Mouse (Mus musculus): Measurements from ENCODE around the gene Vsig8. TPM values are rescaled to one million over a fixed set of nuclear protein-coding genes. Genes with fewer than 3 reads are reported as not detected.

Gene Vsig8
- polyA plus RNA-seq, 1 experiment from 2014 or later = not detected

GRCm38 (mm10) chr1:172552623-172553022 is 3.1 kb upstream of the Vsig8 start:
- Histone ChIP-seq H3K4me2 (no peak overlapping the region), H3K9ac (ENCODE audit: low read depth, low read length) (no peak overlapping the region), H3K27me3 (ENCODE audit: control insufficient read depth, insufficient read depth, low read length) (peaks cover 19% of the 10 kb centered on the region), H3K27ac (ENCODE audit: low read depth, low read length) (no peak overlapping the region), H3K4me3 (ENCODE audit: low read depth, low read length) (no peak overlapping the region), H3K36me3 (ENCODE audit: control insufficient read depth, insufficient read depth, low read length) (no peaks in the 10 kb centered on the region), H3K9me3 (replicated peaks; ENCODE audit: control insufficient read depth, low read length) (no peaks in the 10 kb centered on the region), H3K4me1 (ENCODE audit: control insufficient read depth, insufficient read depth, low read length) (peaks cover 10% of the 10 kb centered on the region)
- WGBS (ENCODE audit: insufficient replicate concordance) = 55% methylated on average over 1 of the region's 1 CpGs
- no peak for ATAC-seq (replicated peaks; ENCODE audit: insufficient number of reproducible peaks, low FRiP score, low TSS enrichment)

GRCm38 (mm10) chr1:172562641-172563464 is 7.1 kb downstream of the Vsig8 start:
- Histone ChIP-seq H3K4me2 (peak overlapping the region; percentile 95), H3K9me3 (replicated peaks; ENCODE audit: control insufficient read depth, low read length) (no peaks in the 10 kb centered on the region), H3K27me3 (ENCODE audit: control insufficient read depth, insufficient read depth, low read length) (peaks cover 33% of the 10 kb centered on the region), H3K36me3 (ENCODE audit: control insufficient read depth, insufficient read depth, low read length) (no peaks in the 10 kb centered on the region), H3K4me1 (ENCODE audit: control insufficient read depth, insufficient read depth, low read length) (peaks cover 3% of the 10 kb centered on the region; the same call in 1 of the 2 replicates), H3K4me3 (ENCODE audit: low read depth, low read length) (peak overlapping the region; percentile 62), H3K27ac (ENCODE audit: low read depth, low read length) (no peak overlapping the region), H3K9ac (ENCODE audit: low read depth, low read length) (peak overlapping the region; percentile 56)
- ATAC-seq (replicated peaks; ENCODE audit: insufficient number of reproducible peaks, low FRiP score, low TSS enrichment) = peak; percentile 74
- under 1% methylated on average over 51 of the region's 66 CpGs for WGBS (ENCODE audit: insufficient replicate concordance)

GRCm38 (mm10) chr1:172563465-172563828 is 7.7 kb downstream of the Vsig8 start:
- H3K4me1 ChIP-seq (ENCODE audit: control insufficient read depth, insufficient read depth, low read length) = peaks cover 3% of the 10 kb centered on the region; the same call in 1 of the 2 replicates
- H3K27ac ChIP-seq (ENCODE audit: low read depth, low read length) = no peak overlapping the region
- ATAC-seq (replicated peaks; ENCODE audit: insufficient number of reproducible peaks, low FRiP score, low TSS enrichment) = no peak
- no peaks in the 10 kb centered on the region for H3K9me3 ChIP-seq (replicated peaks; ENCODE audit: control insufficient read depth, low read length)
- H3K36me3 ChIP-seq (ENCODE audit: control insufficient read depth, insufficient read depth, low read length) = no peaks in the 10 kb centered on the region
- H3K9ac ChIP-seq (ENCODE audit: low read depth, low read length) = peak overlapping the region; percentile 56; the same call in 1 of the 2 replicates
- H3K4me2 ChIP-seq = peak overlapping the region; percentile 95
- peak overlapping the region; percentile 62 for H3K4me3 ChIP-seq (ENCODE audit: low read depth, low read length)
- peaks cover 33% of the 10 kb centered on the region for H3K27me3 ChIP-seq (ENCODE audit: control insufficient read depth, insufficient read depth, low read length)
- WGBS (ENCODE audit: insufficient replicate concordance) = under 1% methylated on average over 9 of the region's 10 CpGs

GRCm38 (mm10) chr1:172566131-172566530 is 10.4 kb downstream of the Vsig8 start:
- H3K27ac ChIP-seq (ENCODE audit: low read depth, low read length) = no peak overlapping the region
- H3K36me3 ChIP-seq (ENCODE audit: control insufficient read depth, insufficient read depth, low read length) = no peaks in the 10 kb centered on the region
- no peak overlapping the region for H3K4me3 ChIP-seq (ENCODE audit: low read depth, low read length)
- ATAC-seq (replicated peaks; ENCODE audit: insufficient number of reproducible peaks, low FRiP score, low TSS enrichment) = no peak
- H3K9ac ChIP-seq (ENCODE audit: low read depth, low read length) = no peak overlapping the region
- no peak overlapping the region for H3K4me2 ChIP-seq
- no peaks in the 10 kb centered on the region for H3K9me3 ChIP-seq (replicated peaks; ENCODE audit: control insufficient read depth, low read length)
- 55% methylated on average over 3 of the region's 3 CpGs for WGBS (ENCODE audit: insufficient replicate concordance)
- H3K27me3 ChIP-seq (ENCODE audit: control insufficient read depth, insufficient read depth, low read length) = peaks cover 17% of the 10 kb centered on the region
- H3K4me1 ChIP-seq (ENCODE audit: control insufficient read depth, insufficient read depth, low read length) = peaks cover 3% of the 10 kb centered on the region; the same call in 1 of the 2 replicates

- no peak overlapping the region for H3K27ac ChIP-seq (ENCODE audit: low read depth, low read length)
- no peak overlapping the region for H3K4me2 ChIP-seq
- ATAC-seq (replicated peaks; ENCODE audit: insufficient number of reproducible peaks, low FRiP score, low TSS enrichment) = no peak
- H3K36me3 ChIP-seq (ENCODE audit: control insufficient read depth, insufficient read depth, low read length) = no peaks in the 10 kb centered on the region
- no peak overlapping the region for H3K4me3 ChIP-seq (ENCODE audit: low read depth, low read length)
- H3K4me1 ChIP-seq (ENCODE audit: control insufficient read depth, insufficient read depth, low read length) = no peaks in the 10 kb centered on the region
- peaks cover 2% of the 10 kb centered on the region; the same call in 1 of the 2 replicates for H3K27me3 ChIP-seq (ENCODE audit: control insufficient read depth, insufficient read depth, low read length)
- no peak overlapping the region for H3K9ac ChIP-seq (ENCODE audit: low read depth, low read length)
- 45% methylated on average over 4 of the region's 4 CpGs for WGBS (ENCODE audit: insufficient replicate concordance)
- H3K9me3 ChIP-seq (replicated peaks; ENCODE audit: control insufficient read depth, low read length) = no peaks in the 10 kb centered on the region
Observed at GRCm38 (mm10) chr1:172567758-172568157, 12.0 kb downstream of the Vsig8 start.

- Histone ChIP-seq H3K9ac (ENCODE audit: low read depth, low read length) (no peak overlapping the region), H3K27me3 (ENCODE audit: control insufficient read depth, insufficient read depth, low read length) (peaks cover 13% of the 10 kb centered on the region), H3K36me3 (ENCODE audit: control insufficient read depth, insufficient read depth, low read length) (no peaks in the 10 kb centered on the region), H3K4me3 (ENCODE audit: low read depth, low read length) (no peak overlapping the region), H3K9me3 (replicated peaks; ENCODE audit: control insufficient read depth, low read length) (no peaks in the 10 kb centered on the region), H3K4me1 (ENCODE audit: control insufficient read depth, insufficient read depth, low read length) (no peaks in the 10 kb centered on the region), H3K4me2 (no peak overlapping the region), H3K27ac (ENCODE audit: low read depth, low read length) (no peak overlapping the region)
- ATAC-seq (replicated peaks; ENCODE audit: insufficient number of reproducible peaks, low FRiP score, low TSS enrichment) = no peak
- 62% methylated on average over 6 of the region's 6 CpGs for WGBS (ENCODE audit: insufficient replicate concordance)
Observed at GRCm38 (mm10) chr1:172580116-172580515, 24.4 kb downstream of the Vsig8 start.

GRCm38 (mm10) chr1:172582436-172582835 is 26.7 kb downstream of the Vsig8 start:
- peaks cover 5% of the 10 kb centered on the region; the same call in 1 of the 2 replicates for H3K4me1 ChIP-seq (ENCODE audit: control insufficient read depth, insufficient read depth, low read length)
- H3K9me3 ChIP-seq (replicated peaks; ENCODE audit: control insufficient read depth, low read length) = no peaks in the 10 kb centered on the region
- no peak overlapping the region for H3K27ac ChIP-seq (ENCODE audit: low read depth, low read length)
- no peak overlapping the region for H3K4me2 ChIP-seq
- no peaks in the 10 kb centered on the region for H3K36me3 ChIP-seq (ENCODE audit: control insufficient read depth, insufficient read depth, low read length)
- H3K27me3 ChIP-seq (ENCODE audit: control insufficient read depth, insufficient read depth, low read length) = peaks cover 18% of the 10 kb centered on the region
- ATAC-seq (replicated peaks; ENCODE audit: insufficient number of reproducible peaks, low FRiP score, low TSS enrichment) = no peak
- H3K9ac ChIP-seq (ENCODE audit: low read depth, low read length) = no peak overlapping the region
- no peak overlapping the region for H3K4me3 ChIP-seq (ENCODE audit: low read depth, low read length)
- WGBS (ENCODE audit: insufficient replicate concordance) = 80% methylated on average over 8 of the region's 8 CpGs

GRCm38 (mm10) chr1:172584271-172584670 is 28.5 kb downstream of the Vsig8 start:
- Histone ChIP-seq H3K27me3 (ENCODE audit: control insufficient read depth, insufficient read depth, low read length) (peaks cover 24% of the 10 kb centered on the region), H3K4me3 (ENCODE audit: low read depth, low read length) (no peak overlapping the region), H3K9me3 (replicated peaks; ENCODE audit: control insufficient read depth, low read length) (no peaks in the 10 kb centered on the region), H3K4me1 (ENCODE audit: control insufficient read depth, insufficient read depth, low read length) (peaks cover 5% of the 10 kb centered on the region; the same call in 1 of the 2 replicates), H3K27ac (ENCODE audit: low read depth, low read length) (no peak overlapping the region), H3K4me2 (no peak overlapping the region), H3K9ac (ENCODE audit: low read depth, low read length) (no peak overlapping the region), H3K36me3 (ENCODE audit: control insufficient read depth, insufficient read depth, low read length) (no peaks in the 10 kb centered on the region)
- 84% methylated on average over 6 of the region's 6 CpGs for WGBS (ENCODE audit: insufficient replicate concordance)
- no peak for ATAC-seq (replicated peaks; ENCODE audit: insufficient number of reproducible peaks, low FRiP score, low TSS enrichment)

GRCm38 (mm10) chr1:172585026-172585425 is 29.3 kb downstream of the Vsig8 start:
- no peak overlapping the region for H3K4me2 ChIP-seq
- peaks cover 26% of the 10 kb centered on the region for H3K27me3 ChIP-seq (ENCODE audit: control insufficient read depth, insufficient read depth, low read length)
- 48% methylated on average over 4 of the region's 4 CpGs for WGBS (ENCODE audit: insufficient replicate concordance)
- H3K27ac ChIP-seq (ENCODE audit: low read depth, low read length) = no peak overlapping the region
- H3K36me3 ChIP-seq (ENCODE audit: control insufficient read depth, insufficient read depth, low read length) = no peaks in the 10 kb centered on the region
- H3K9ac ChIP-seq (ENCODE audit: low read depth, low read length) = no peak overlapping the region
- H3K4me1 ChIP-seq (ENCODE audit: control insufficient read depth, insufficient read depth, low read length) = peaks cover 5% of the 10 kb centered on the region; the same call in 1 of the 2 replicates
- H3K4me3 ChIP-seq (ENCODE audit: low read depth, low read length) = no peak overlapping the region
- no peaks in the 10 kb centered on the region for H3K9me3 ChIP-seq (replicated peaks; ENCODE audit: control insufficient read depth, low read length)
- ATAC-seq (replicated peaks; ENCODE audit: insufficient number of reproducible peaks, low FRiP score, low TSS enrichment) = no peak
